Comparison of ENCODE assay signal across 22 mouse cellular contexts in genomic region chr14:62539834-62540233, GRCm38 (mm10). TPM values are rescaled to one million over a fixed set of nuclear protein-coding genes. Genes with fewer than 3 reads are reported as not detected.
DNase-seq lines count a peak whose midpoint lies in the region.
"Had no signal": no experiment of that assay in that cellular context is flagged by ENCODE, and none has a peak within 500 bp of the region (broad histone marks: within the 10 kb centered on the region; RNA-seq: fewer than 3 reads in every experiment).

No protein-coding gene starts in this region.

- peak; percentile 16 for DNase-seq in gastrocnemius, adult 18-20 months (ENCODE audit: low spot score)
- no peak for DNase-seq in gastrocnemius, postnatal 14 days
- DNase-seq in left cerebral cortex, postnatal 14 days (ENCODE audit: low spot score in 2 of 2) = peak; percentile 34 to 54
- DNase-seq in left cerebral cortex, postnatal 4 days = no peak
- DNase-seq in brain, adult 2 months (ENCODE audit: low read depth, low spot score) = peak; percentile 72
- DNase-seq in layer of hippocampus, adult 9-11 months = peak; percentile 65
- no peak for DNase-seq in testis, postnatal 10 days (ENCODE audit: low spot score)
- DNase-seq: adrenal gland, postnatal 25 days; cerebellum, adult 9-10 months; heart, adult 2 months; kidney, adult 18-20 months; kidney, postnatal 4 days; lung, adult 18-20 months; lung, postnatal 14 days; midbrain, embryonic 14.5 days; spleen, adult 18-20 months; thymus, postnatal 25 days had no signal

- intact Hi-C loops in gastrocnemius, postnatal 14 days (cut with DNase I; ENCODE audit: low total_unique reads) = no loop called here
- intact Hi-C loops in left cerebral cortex, postnatal 14 days (cut with DNase I) = no loop called here
- intact Hi-C loops in left cerebral cortex, postnatal 4 days (cut with DNase I) = no loop called here

RNA-seq across cellular contexts. Expression of gene Fam124a, which starts 15.7 kb away (rescaled TPM):
- 1 to 10 TPM; 2.2 to 2.9 TPM for total RNA-seq in gastrocnemius, adult 18-20 months (2021)
- 1 to 10 TPM; 2.7 to 2.9 TPM for total RNA-seq in gastrocnemius, postnatal 14 days (2021)
- 10 to 100 TPM; 38.2 to 43.7 TPM for total RNA-seq in left cerebral cortex, postnatal 14 days (2021)
- 100 to 1,000 TPM in 1 of 2 experiments, 10 to 100 TPM in 1; 96.3 to 104 TPM for total RNA-seq in left cerebral cortex, postnatal 4 days (2021)
- total RNA-seq: megakaryocyte, adult 5-6 weeks had no signal

RNA-seq across cellular contexts. Expression of gene Gm4131, which starts 26.9 kb away (rescaled TPM):
- total RNA-seq in gastrocnemius, adult 18-20 months (2021) = not detected
- total RNA-seq in gastrocnemius, postnatal 14 days (2021) = not detected
- not detected for total RNA-seq in left cerebral cortex, postnatal 14 days (2021)
- total RNA-seq in left cerebral cortex, postnatal 4 days (2021) = not detected
- total RNA-seq: adrenal gland, postnatal 25 days; ES-E14; gastrocnemius, adult 8-10 months; heart, adult 2 months; heart, postnatal 25 days; left cerebral cortex, adult 8-10 months; megakaryocyte, adult 5-6 weeks had no signal

Comparison
In these comparisons a context has a peak if more than half of its experiments do, and no peak if none do; other contexts are left out.
1. DNase-seq: peak in gastrocnemius, adult 18-20 months (single experiment), left cerebral cortex, postnatal 14 days (2 of 2), brain, adult 2 months (single experiment) and layer of hippocampus, adult 9-11 months (single experiment); none in gastrocnemius, postnatal 14 days (single experiment), left cerebral cortex, postnatal 4 days (single experiment) and testis, postnatal 10 days (single experiment).
2. RNA of gene Fam124a, which starts 15.7 kb away (total RNA-seq): 96.3 to 104 TPM in left cerebral cortex, postnatal 4 days and 38.2 to 43.7 TPM in left cerebral cortex, postnatal 14 days; 2.2 to 2.9 TPM in gastrocnemius, adult 18-20 months and 2.7 to 2.9 TPM in gastrocnemius, postnatal 14 days; every median in the first group is over 10 times any median in the second.